ENCODE assay signal across 22 mouse cellular contexts in genomic region chr13:37581374-37581773, GRCm38 (mm10).
DNase-seq lines count a peak whose midpoint lies in the region; ATAC-seq and TF ChIP-seq lines count a peak whose summit lies in the region.
"Had no signal": no experiment of that assay in that cellular context is flagged by ENCODE, and none has a peak within 500 bp of the region (broad histone marks: within the 10 kb centered on the region; RNA-seq: fewer than 3 reads in every experiment).

No protein-coding gene starts in this region.

- H3K4me2 ChIP-seq in lung, postnatal 0 days (replicated peaks; ENCODE audit: low read depth, low read length) = no peak overlapping the region
- H3K4me2 ChIP-seq: forebrain, embryonic 12.5 days; hindbrain, embryonic 14.5 days; midbrain, embryonic 12.5 days had no signal

- TF ChIP-seq EP300 in lung, postnatal 0 days (IDR thresholded peaks at IDR 0.05) = no peak

- no peak; the same call in 1 of the 2 replicates for ATAC-seq in lung, postnatal 0 days
- peak; percentile 45 for ATAC-seq in granulocyte monocyte progenitor cell, adult 5-6 weeks (replicated peaks; ENCODE audit: poor library complexity, severe bottlenecking)
- ATAC-seq: forebrain, postnatal 0 days; intestine, postnatal 0 days had no signal

- intact Hi-C loops in heart, postnatal 14 days (cut with DNase I) = no loop called here
- intact Hi-C loops in left cerebral cortex, postnatal 4 days (cut with DNase I) = no loop called here

- 52% methylated on average over 6 of the region's 6 CpGs for WGBS in lung, postnatal 0 days

- H3K4me1 ChIP-seq in lung, postnatal 0 days (ENCODE audit: insufficient read depth, low read depth, low read length) = no peaks in the 10 kb centered on the region

- H3K9ac ChIP-seq in lung, postnatal 0 days (replicated peaks; ENCODE audit: low read depth) = no peak overlapping the region
- H3K9ac ChIP-seq: forebrain, embryonic 12.5 days; forebrain, postnatal 0 days; hindbrain, embryonic 14.5 days; midbrain, embryonic 12.5 days had no signal

- H3K36me3 ChIP-seq in lung, postnatal 0 days (ENCODE audit: insufficient read depth, low read length) = no peaks in the 10 kb centered on the region
- H3K36me3 ChIP-seq: forebrain, embryonic 12.5 days; G1E; heart, embryonic 10.5 days; midbrain, embryonic 12.5 days had no signal

- no peaks in the 10 kb centered on the region for H3K27me3 ChIP-seq in lung, postnatal 0 days (replicated peaks; ENCODE audit: insufficient read depth, low read length)
- H3K27me3 ChIP-seq: forebrain, embryonic 12.5 days; midbrain, embryonic 12.5 days had no signal

- no peak overlapping the region for H3K27ac ChIP-seq in lung, postnatal 0 days (ENCODE audit: low read length)
- H3K27ac ChIP-seq: forebrain, embryonic 12.5 days; heart, embryonic 10.5 days; hindbrain, embryonic 14.5 days; midbrain, embryonic 12.5 days had no signal

- H3K9me3 ChIP-seq in lung, postnatal 0 days (ENCODE audit: low read length) = no peaks in the 10 kb centered on the region
- H3K9me3 ChIP-seq: forebrain, embryonic 12.5 days; G1E; heart, embryonic 10.5 days; midbrain, embryonic 12.5 days had no signal

- H3K4me3 ChIP-seq in lung, postnatal 0 days (ENCODE audit: low read depth, low read length) = no peak overlapping the region
- H3K4me3 ChIP-seq: forebrain, embryonic 12.5 days; heart, embryonic 10.5 days; midbrain, embryonic 12.5 days had no signal

- TF ChIP-seq CTCF in lung, postnatal 0 days (IDR thresholded peaks at IDR 0.05) = 0 out of 2 replicates have a peak, but pooled peaks have one; percentile 8

- peak; percentile 73 for DNase-seq in heart, adult 11 months
- no peak for DNase-seq in heart, postnatal 14 days
- DNase-seq in lung, postnatal 0 days (ENCODE audit: low spot score) = no peak
- DNase-seq in lung, adult 18-20 months = no peak
- no peak for DNase-seq in left cerebral cortex, postnatal 4 days
- no peak for DNase-seq in urinary bladder, postnatal 14 days (ENCODE audit: low spot score)
- DNase-seq: adrenal gland, postnatal 25 days; cerebellum, adult 11 months; cerebellum, adult 9-10 months; forebrain, postnatal 0 days; gastrocnemius, postnatal 10 days; kidney, adult 9 months; kidney, postnatal 14 days; lung, postnatal 10 days; thymus, adult 2 months had no signal
